Mouse (Mus musculus) right cerebral cortex, postnatal 25 days (tissue): ENCODE measurements at regions not wholly inside any gene's neighbourhood (a gene's known extent, or its start where the extent isn't known, plus 50 kb on each side); places are given as distances from the start of the nearest gene placed in this dataset.

ENCODE experiments used
- DNase-seq: peaks from one replicate; pipeline ENCODE4 v3.0.0; 2022

GRCm38 (mm10) chr1:121618550-121618949 lies 50.8 kb upstream of the Ddx18 start:
- DNase-seq, result no peak
